Mouse (Mus musculus) CH12.LX (cell line): Measurements from ENCODE around the gene Grb10. TPM values are rescaled to one million over a fixed set of nuclear protein-coding genes. Genes with fewer than 3 reads are reported as not detected.

Experiments
- DNase-seq: peaks from one replicate; pipeline ENCODE4 v3.0.0-alpha.2; 2013; ENCODE audit errors: extremely low read depth
- H3K27ac ChIP-seq: 2 replicates; pipeline ENCODE4 v1.5.1; 2012; ENCODE audit warnings: low read depth, mild to moderate bottlenecking, control low read depth, moderate library complexity; ENCODE audit not compliant: insufficient read depth
- H3K27me3 ChIP-seq: replicated peaks from 2 replicates; pipeline ENCODE3; 2012; ENCODE audit warnings: inconsistent platforms
- H3K36me3 ChIP-seq, 2 experiments: replicated peaks in 1 of 2; 2 replicates each; pipeline versions ENCODE3 to v1.6.1; 2012; ENCODE audit warnings: inconsistent platforms in 1 of 2, low read length in 1 of 2, mild to moderate bottlenecking in 1 of 2, mixed read lengths in 1 of 2, moderate library complexity in 1 of 2; ENCODE audit not compliant: control insufficient read depth in 1 of 2, insufficient read depth in 1 of 2
- H3K4me1 ChIP-seq, 2 experiments: 2 replicates each; pipeline ENCODE4 v1.6.1; 2012; ENCODE audit warnings: inconsistent platforms in 1 of 2, moderate library complexity in 1 of 2; ENCODE audit not compliant: insufficient read depth in 2 of 2, control insufficient read depth in 1 of 2
- H3K4me2 ChIP-seq: 2 replicates; pipeline ENCODE4 v1.6.1; 2012; ENCODE audit warnings: low read depth, mild to moderate bottlenecking, control low read depth; ENCODE audit not compliant: poor library complexity, insufficient read depth, severe bottlenecking
- H3K4me3 ChIP-seq, 3 experiments: fragments of 150-350 bp in 1 of 3; sonication (generic) in 1 of 3; replicated peaks in 1 of 3; 2 replicates each; pipeline versions ENCODE3 to v1.5.1; 2011 to 2012; ENCODE audit warnings: low read depth in 2 of 3, low read length in 2 of 3, mild to moderate bottlenecking in 2 of 3, moderate library complexity in 2 of 3, control low read depth in 1 of 3, improper control_type of control experiment in 1 of 3, inconsistent platforms in 1 of 3, mixed read lengths in 1 of 3; ENCODE audit not compliant: poor library complexity in 1 of 3
- H3K79me2 ChIP-seq: replicated peaks from 2 replicates; pipeline ENCODE4 v1.6.1; 2012; ENCODE audit warnings: mild to moderate bottlenecking, moderate library complexity; ENCODE audit not compliant: control insufficient read depth, poor library complexity, insufficient read depth, severe bottlenecking; ENCODE audit errors: extremely low read depth
- H3K9ac ChIP-seq: 2 replicates; pipeline ENCODE4 v1.6.1; 2012; ENCODE audit warnings: low read depth, mild to moderate bottlenecking, control low read depth, moderate library complexity; ENCODE audit not compliant: insufficient read depth
- H3K9me3 ChIP-seq: replicated peaks from 2 replicates; pipeline ENCODE3; 2012; ENCODE audit warnings: low read length, inconsistent platforms, mixed read lengths
- BHLHE40 ChIP-seq: IDR thresholded peaks from 2 replicates; pipeline ENCODE4 v1.6.1; 2011; ENCODE audit warnings: mild to moderate bottlenecking, low read depth, low read length, improper control_type of control experiment
- CTCF ChIP-seq, 2 experiments: IDR thresholded peaks in 1 of 2; conservative IDR thresholded peaks in 1 of 2; 2 replicates each; pipeline ENCODE4 v1.5.1; 2011 to 2012; ENCODE audit warnings: low read depth in 2 of 2, low read length in 2 of 2, improper control_type of control experiment in 1 of 2, inconsistent platforms in 1 of 2, mild to moderate bottlenecking in 1 of 2, moderate library complexity in 1 of 2
- GABPA ChIP-seq: IDR thresholded peaks from 2 replicates; pipeline ENCODE4 v1.6.1; 2012; ENCODE audit warnings: low read depth, low read length, improper control_type of control experiment, inconsistent platforms; ENCODE audit not compliant: insufficient replicate concordance
- IRF4 ChIP-seq: IDR thresholded peaks from 2 replicates; pipeline ENCODE4 v1.6.1; 2014; ENCODE audit warnings: low read depth, mild to moderate bottlenecking, inconsistent platforms, low read length, improper control_type of control experiment
- MYC ChIP-seq: IDR thresholded peaks from 2 replicates; pipeline ENCODE4 v1.6.1; 2011; ENCODE audit warnings: low read depth, mild to moderate bottlenecking, improper control_type of control experiment, low read length
- RAD21 ChIP-seq: IDR thresholded peaks from 2 replicates; pipeline ENCODE4 v1.6.1; 2011; ENCODE audit warnings: low read depth, mild to moderate bottlenecking, low read length, improper control_type of control experiment, moderate library complexity
- SMC3 ChIP-seq: IDR thresholded peaks from 2 replicates; pipeline ENCODE4 v1.6.1; 2011; ENCODE audit warnings: low read depth, low read length, improper control_type of control experiment
- USF1 ChIP-seq: IDR thresholded peaks from 2 replicates; pipeline ENCODE4 v1.6.1; 2014; ENCODE audit warnings: low read depth, mild to moderate bottlenecking, inconsistent platforms, low read length, improper control_type of control experiment
- ZKSCAN1 ChIP-seq: IDR thresholded peaks from 2 replicates; pipeline ENCODE4 v1.6.1; 2012; ENCODE audit warnings: low read depth, inconsistent platforms, low read length, improper control_type of control experiment, borderline replicate concordance
- ZMIZ1 ChIP-seq: IDR thresholded peaks from 2 replicates; pipeline ENCODE4 v1.6.1; 2012; ENCODE audit warnings: low read depth, mild to moderate bottlenecking, inconsistent platforms, low read length, improper control_type of control experiment
- dilution Hi-C: fragments of 300-500 bp; cut with MboI; formaldehyde crosslinking; loops from 2 replicates; pipeline ENCODE4 v1.14.3; 2020; ENCODE audit warnings: low sequenced_read_pairs; ENCODE audit not compliant: extremely low pct_unique_long_range_greater_than_20kb, extremely low pct_ligation_motif_present
- in situ Hi-C: fragments of 300-500 bp; cut with MboI; formaldehyde crosslinking; loops from 3 replicates; pipeline ENCODE4 v1.14.3; 2019; ENCODE audit warnings: low sequenced_read_pairs, low pct_ligation_motif_present, low pct_unique_long_range_greater_than_20kb, mixed read lengths
- polyA plus RNA-seq: library from polyadenylated mRNA; unstranded; fragments of >175 nt; gene quantifications from 2 replicates; pipeline ENCODE4 v1.2.1, GENCODE M21; 2012; ENCODE audit warnings: low read depth; ENCODE audit not compliant: insufficient read length
- total RNA-seq, 2 experiments: library from RNA; depleted of rRNA; stranded (reverse); fragments of 300-350 nt in 1 of 2; fragments of >200 nt in 1 of 2; gene quantifications; 2 replicates each; pipeline ENCODE4 v1.2.3; 2012 to 2014

The Grb10 gene
- total and polyA plus RNA-seq, 3 experiments = 38.4 to 189 (median 137) TPM

DNA sequence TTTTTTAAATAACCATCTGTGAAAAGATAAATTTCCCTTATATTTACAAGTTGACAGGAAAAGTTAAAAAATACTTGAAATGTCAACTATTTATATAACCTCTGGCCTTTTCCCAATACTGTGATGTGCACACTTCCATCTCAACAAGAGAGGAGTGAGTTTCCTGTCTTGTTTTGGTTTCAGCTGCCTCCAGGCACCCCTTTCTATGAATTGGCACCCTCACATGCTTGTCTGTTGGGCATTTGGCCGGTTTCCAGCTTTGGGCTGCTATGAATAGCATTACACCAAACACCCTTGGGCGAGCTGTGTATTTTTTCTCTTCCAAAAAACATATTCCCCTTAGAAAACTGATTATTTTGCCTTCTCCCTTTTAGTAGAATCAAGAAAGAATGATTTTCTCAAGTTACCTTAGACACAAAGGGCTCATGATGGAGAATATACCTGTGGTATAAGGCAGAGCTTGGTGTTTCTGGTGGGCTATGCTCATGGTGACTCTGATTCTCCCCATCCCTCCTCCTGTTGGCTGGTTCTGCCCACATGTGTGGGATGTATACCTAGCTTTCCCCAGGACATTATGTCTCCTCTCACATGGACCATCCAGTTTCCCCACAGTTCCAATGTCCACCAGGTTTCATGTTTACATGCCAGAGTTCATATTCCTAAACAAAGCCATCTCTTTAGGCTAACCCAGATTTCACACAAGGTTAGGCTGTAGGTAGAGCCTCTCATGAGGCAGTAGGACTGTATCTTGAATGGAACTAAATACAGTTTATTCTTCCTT lies 10.3 kb upstream of the Grb10 start:
- H3K36me3 ChIP-seq = no peaks in the 10 kb centered on the region
- H3K79me2 ChIP-seq = no peaks in the 10 kb centered on the region
- no peak overlapping the region for H3K4me3 ChIP-seq
- no peak overlapping the region for H3K4me2 ChIP-seq
- no peaks in the 10 kb centered on the region for H3K4me1 ChIP-seq
- TF ChIP-seq BHLHE40 = no peak
- in situ Hi-C loops (no loop called here), dilution Hi-C loops (no loop called here)
- no peaks in the 10 kb centered on the region for H3K9me3 ChIP-seq
- no peaks in the 10 kb centered on the region for H3K27me3 ChIP-seq
- H3K27ac ChIP-seq = no peak overlapping the region
- DNase-seq = no peak
- H3K9ac ChIP-seq = no peak overlapping the region

DNA sequence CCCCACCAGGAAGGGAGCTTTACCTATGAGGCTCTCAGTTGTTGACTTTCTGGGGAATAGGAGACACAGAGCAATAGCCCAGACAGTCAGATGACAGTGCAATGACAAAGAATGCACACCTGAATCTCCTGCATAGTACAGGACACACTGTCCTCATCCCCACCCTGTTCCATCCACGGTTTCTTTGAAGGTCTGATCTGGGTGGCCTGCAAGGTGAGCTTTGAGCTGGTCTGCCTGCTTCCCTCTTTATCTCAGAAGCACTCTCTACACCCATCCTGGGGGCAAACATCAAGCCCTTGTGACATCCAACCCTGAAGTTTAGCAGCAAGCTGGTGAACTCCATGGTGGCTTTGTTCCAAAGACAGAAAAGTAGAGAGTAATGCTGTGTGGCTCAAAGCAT lies 9.7 kb upstream of the Grb10 start:
- Histone ChIP-seq H3K4me1 (no peaks in the 10 kb centered on the region), H3K79me2 (no peaks in the 10 kb centered on the region), H3K27ac (no peak overlapping the region), H3K9me3 (no peaks in the 10 kb centered on the region), H3K27me3 (no peaks in the 10 kb centered on the region), H3K4me3 (no peak overlapping the region), H3K36me3 (no peaks in the 10 kb centered on the region), H3K4me2 (no peak overlapping the region), H3K9ac (no peak overlapping the region)
- dilution Hi-C loops (no loop called here), in situ Hi-C loops (no loop called here)
- no peak for DNase-seq
- no peak for TF ChIP-seq GABPA

DNA sequence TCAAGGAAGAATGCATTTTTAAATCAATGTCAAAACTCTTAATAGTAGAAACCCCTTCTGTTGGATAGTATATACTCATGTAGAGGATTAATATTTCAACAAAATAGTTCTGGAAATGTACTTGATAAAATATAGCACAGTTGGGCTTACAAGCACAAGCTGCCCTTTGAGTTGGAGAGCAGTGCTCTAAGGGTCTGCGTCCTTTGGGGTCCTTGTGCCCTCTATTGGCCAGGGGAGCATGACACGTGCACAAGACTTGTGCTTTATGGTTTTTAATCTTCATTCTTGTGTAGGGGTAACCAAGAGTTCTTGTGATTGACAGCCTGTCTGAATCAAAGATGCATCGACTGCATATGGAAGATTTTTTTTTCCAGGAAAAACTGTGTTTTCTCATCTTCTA lies 5.8 kb upstream of the Grb10 start:
- Histone ChIP-seq H3K4me1 (peaks cover 5 to 23% of the 10 kb centered on the region in 2 experiments), H3K4me2 (no peak overlapping the region), H3K4me3 (no peak overlapping the region), H3K79me2 (no peaks in the 10 kb centered on the region), H3K36me3 (no peaks in the 10 kb centered on the region), H3K9me3 (no peaks in the 10 kb centered on the region), H3K9ac (no peak overlapping the region), H3K27me3 (no peaks in the 10 kb centered on the region), H3K27ac (no peak overlapping the region)
- TF ChIP-seq RAD21 = peak; percentile 29
- TF ChIP-seq USF1 = no peak
- no peak for TF ChIP-seq ZKSCAN1
- peak in 1 of 2 experiments; percentile 39; a peak in 2 of 4 replicates for TF ChIP-seq CTCF (conservative IDR thresholded peaks at IDR 0.05 in 1 of 2, IDR thresholded peaks at IDR 0.05 in 1 of 2; ENCODE audit: low read depth in 2 of 2, low read length in 2 of 2)
- TF ChIP-seq MYC = peak; percentile 57; the same call in 1 of the 2 replicates
- TF ChIP-seq IRF4 = no peak
- TF ChIP-seq ZMIZ1 = no peak
- TF ChIP-seq SMC3 = no peak
- in situ Hi-C loops = no loop called here
- no peak for DNase-seq
- dilution Hi-C loops = no loop called here
